Mouse (Mus musculus) heart, adult 2 months (tissue): ENCODE measurements around the gene Ror1.

Source experiments
- CTCF ChIP-seq: fragments of 200-600 bp; IDR thresholded peaks from 2 replicates; pipeline ENCODE4 v1.8.1; 2022; ENCODE audit warnings: antibody characterized with exemption, mild to moderate bottlenecking, moderate library complexity
- POLR2A ChIP-seq: fragments of 200-500 bp; IDR thresholded peaks from 2 replicates; pipeline ENCODE4 v1.6.1; 2011; ENCODE audit warnings: mild to moderate bottlenecking, low read depth, low read length, control low read depth; ENCODE audit not compliant: insufficient read depth

DNA sequence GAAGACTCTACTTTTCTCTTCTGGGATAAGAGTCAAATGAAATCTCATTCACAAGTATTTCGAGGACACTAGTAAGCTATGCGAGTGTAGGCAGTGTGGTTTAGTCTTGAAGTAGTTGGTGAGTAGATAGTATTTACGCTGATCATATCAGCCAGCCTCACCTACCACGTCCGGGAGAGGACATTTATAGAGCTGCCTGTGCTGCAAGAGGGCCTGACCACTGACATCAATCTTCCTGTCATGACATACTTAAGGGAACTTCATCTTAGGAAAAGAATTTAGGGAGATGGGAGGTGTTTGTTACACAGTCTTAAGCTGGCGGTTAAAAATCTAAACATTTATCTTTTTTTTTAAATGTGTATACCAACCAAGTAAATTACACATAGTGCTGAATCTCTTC, 95.9 kb downstream of the Ror1 start:
- no peak for TF ChIP-seq POLR2A
- TF ChIP-seq CTCF, result no peak
